Mouse (Mus musculus) liver, embryonic 12.5 days (tissue): ENCODE measurements around the gene Syngap1. TPM values are rescaled to one million over a fixed set of nuclear protein-coding genes. Genes with fewer than 3 reads are reported as not detected.
"Not testable (repeated sequence)": the region's sequence is repeated elsewhere in the genome, so short reads cannot be mapped to it uniquely, and the experiment has no call there.

ENCODE experiments used
- ATAC-seq: fragments of 200-750 bp; cut with Nextera tagmentation; 2 replicates; pipeline ENCODE4 v1.8.0; 2017; ENCODE audit warnings: moderate number of reproducible peaks, mild to moderate bottlenecking, moderate library complexity
- H3K27ac ChIP-seq: fragments of 300-500 bp; sonication (generic); 2 replicates; pipeline ENCODE4 v1.5.1; 2016; ENCODE audit warnings: mild to moderate bottlenecking
- H3K27me3 ChIP-seq: fragments of 300-500 bp; sonication (generic); replicated peaks from 2 replicates; pipeline ENCODE4 v1.6.1; 2016; ENCODE audit warnings: mild to moderate bottlenecking, moderate library complexity
- H3K36me3 ChIP-seq: fragments of 300-500 bp; sonication (generic); 2 replicates; pipeline ENCODE4 v1.6.1; 2016; ENCODE audit warnings: mild to moderate bottlenecking, moderate library complexity
- H3K4me1 ChIP-seq: fragments of 300-500 bp; sonication (generic); 2 replicates; pipeline ENCODE4 v1.6.1; 2016
- H3K4me2 ChIP-seq: fragments of 300-500 bp; sonication (generic); 2 replicates; pipeline ENCODE4 v1.6.1; 2016; ENCODE audit warnings: mild to moderate bottlenecking, moderate library complexity
- H3K4me3 ChIP-seq: fragments of 300-500 bp; sonication (generic); 2 replicates; pipeline ENCODE4 v1.5.1; 2016; ENCODE audit warnings: mild to moderate bottlenecking, moderate library complexity
- H3K9ac ChIP-seq: fragments of 300-500 bp; sonication (generic); 2 replicates; pipeline ENCODE4 v1.6.1; 2016; ENCODE audit warnings: mild to moderate bottlenecking, moderate library complexity
- H3K9me3 ChIP-seq: fragments of 300-500 bp; sonication (generic); replicated peaks from 2 replicates; pipeline ENCODE4 v1.6.1; 2016; ENCODE audit warnings: mild to moderate bottlenecking, moderate library complexity
- WGBS: fragments of 180-500 bp; shearing (Covaris S2); methylation state at CpG from one replicate; pipeline ENCODE4 v1.1.7; 2016; ENCODE audit not compliant: insufficient replicate concordance; 5-methylcytosine and 5-hydroxymethylcytosine counted together
- polyA plus RNA-seq: library from polyadenylated mRNA; unstranded; fragments of >200 nt; fragmentation: Nextera tagmentation; extraction: Ambion mirVana; gene quantifications from 2 replicates; pipeline ENCODE4 v1.2.1, GENCODE M21; 2016

Syngap1 gene
- polyA plus RNA-seq, 1 experiment from 2014 or later = 0.29 TPM

GRCm38 (mm10) chr17:26961572-26962240 is 20.7 kb downstream of the Syngap1 start:
- 88% methylated on average over 21 of the region's 21 CpGs for WGBS
- H3K9ac ChIP-seq = no peak overlapping the region
- H3K27ac ChIP-seq = no peak overlapping the region
- H3K4me1 ChIP-seq = peaks cover 41% of the 10 kb centered on the region
- ATAC-seq = no peak
- no peak overlapping the region for H3K4me3 ChIP-seq
- peaks cover 60% of the 10 kb centered on the region for H3K36me3 ChIP-seq
- no peaks in the 10 kb centered on the region for H3K27me3 ChIP-seq
- no peak overlapping the region for H3K4me2 ChIP-seq
- H3K9me3 ChIP-seq = no peaks in the 10 kb centered on the region

DNA sequence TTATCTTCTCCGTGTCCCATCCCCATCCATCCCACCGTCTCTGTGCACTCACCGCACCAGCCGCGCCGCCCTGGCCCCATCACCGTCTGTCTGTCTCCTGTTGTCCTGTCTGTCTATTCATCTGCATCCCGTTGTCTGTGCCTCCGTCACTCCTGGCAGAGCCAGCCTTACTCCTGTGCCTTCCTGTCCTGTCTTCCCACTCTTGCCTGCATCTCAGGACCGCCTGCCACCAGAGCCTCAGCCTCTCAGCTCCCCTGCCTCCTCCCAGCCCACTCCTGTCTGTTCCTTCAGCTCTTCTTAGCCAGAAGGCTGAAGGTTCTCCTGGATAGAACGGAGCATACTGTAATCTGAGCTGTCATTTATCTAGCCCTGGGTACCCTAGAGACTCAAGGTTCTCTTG is 25.9 kb downstream of the Syngap1 start:
- no peak for ATAC-seq
- no peaks in the 10 kb centered on the region for H3K27me3 ChIP-seq
- H3K4me1 ChIP-seq = peaks cover 18% of the 10 kb centered on the region
- H3K4me3 ChIP-seq = no peak overlapping the region
- peaks cover 40% of the 10 kb centered on the region for H3K36me3 ChIP-seq
- no peak overlapping the region for H3K4me2 ChIP-seq
- H3K9me3 ChIP-seq = no peaks in the 10 kb centered on the region
- 83% methylated on average over 11 of the region's 11 CpGs for WGBS
- no peak overlapping the region for H3K9ac ChIP-seq
- H3K27ac ChIP-seq = no peak overlapping the region

GRCm38 (mm10) chr17:26967477-26967876 is 26.4 kb downstream of the Syngap1 start:
- 84% methylated on average over 6 of the region's 6 CpGs for WGBS
- Histone ChIP-seq H3K4me1 (peaks cover 23% of the 10 kb centered on the region), H3K4me3 (no peak overlapping the region), H3K27ac (no peak overlapping the region), H3K27me3 (no peaks in the 10 kb centered on the region), H3K9ac (no peak overlapping the region), H3K4me2 (no peak overlapping the region), H3K9me3 (no peaks in the 10 kb centered on the region), H3K36me3 (peaks cover 35% of the 10 kb centered on the region)
- no peak for ATAC-seq

- Histone ChIP-seq H3K9me3 (no peaks in the 10 kb centered on the region), H3K4me2 (no peak overlapping the region), H3K4me3 (no peak overlapping the region), H3K27me3 (no peaks in the 10 kb centered on the region), H3K27ac (no peak overlapping the region), H3K9ac (no peak overlapping the region), H3K36me3 (peaks cover 28% of the 10 kb centered on the region), H3K4me1 (peaks cover 25% of the 10 kb centered on the region)
- WGBS = 79% methylated on average over 6 of the region's 6 CpGs
- ATAC-seq = no peak
Measured at GRCm38 (mm10) chr17:26968200-26968611, 27.2 kb downstream of the Syngap1 start.

GRCm38 (mm10) chr17:26969257-26969656 is 28.2 kb downstream of the Syngap1 start:
- H3K4me2 ChIP-seq = no peak overlapping the region
- H3K27ac ChIP-seq = no peak overlapping the region
- peaks cover 35% of the 10 kb centered on the region for H3K4me1 ChIP-seq
- H3K36me3 ChIP-seq = peaks cover 25% of the 10 kb centered on the region
- no peak overlapping the region for H3K4me3 ChIP-seq
- no peak overlapping the region for H3K9ac ChIP-seq
- H3K9me3 ChIP-seq = no peaks in the 10 kb centered on the region
- no peak for ATAC-seq
- WGBS = 81% methylated on average over 6 of the region's 6 CpGs
- H3K27me3 ChIP-seq = no peaks in the 10 kb centered on the region

DNA sequence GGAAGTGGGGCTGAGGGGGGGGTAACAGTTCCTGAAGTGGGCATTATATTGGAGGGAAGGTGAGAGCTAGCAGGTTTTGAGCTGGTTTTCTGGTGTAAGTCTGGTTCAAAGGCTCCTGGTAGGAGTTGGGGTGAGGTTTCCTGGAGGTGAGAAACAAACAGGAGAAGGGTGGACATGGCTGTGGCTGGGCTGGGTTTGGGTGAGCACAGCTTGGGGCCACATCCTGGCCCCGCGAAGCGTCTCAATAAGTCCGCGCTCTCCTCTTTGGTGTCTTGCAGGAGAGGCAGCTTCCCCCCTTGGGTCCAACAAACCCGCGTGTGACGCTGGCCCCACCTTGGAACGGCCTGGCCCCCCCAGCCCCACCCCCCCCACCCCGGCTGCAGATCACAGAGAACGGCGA is 29.2 kb downstream of the Syngap1 start:
- no peak for ATAC-seq
- Histone ChIP-seq H3K4me3 (no peak overlapping the region), H3K36me3 (peaks cover 30% of the 10 kb centered on the region), H3K4me1 (peaks cover 45% of the 10 kb centered on the region), H3K9me3 (no peaks in the 10 kb centered on the region), H3K9ac (no peak overlapping the region), H3K27ac (no peak overlapping the region), H3K27me3 (no peaks in the 10 kb centered on the region), H3K4me2 (no peak overlapping the region)
- WGBS = 44% methylated on average over 12 of the region's 12 CpGs

- Histone ChIP-seq H3K9ac (peak overlapping the region; percentile 88), H3K4me1 (peaks cover 55% of the 10 kb centered on the region), H3K4me2 (peak overlapping the region; percentile 97), H3K36me3 (peaks cover 35% of the 10 kb centered on the region), H3K27ac (peak overlapping the region; percentile 87; the same call in 1 of the 2 replicates), H3K27me3 (no peaks in the 10 kb centered on the region), H3K4me3 (peak overlapping the region; percentile 84), H3K9me3 (no peaks in the 10 kb centered on the region)
- 66% methylated on average over 7 of the region's 8 CpGs for WGBS
- no peak for ATAC-seq
Measured at GRCm38 (mm10) chr17:26971247-26971905, 30.3 kb downstream of the Syngap1 start.

DNA sequence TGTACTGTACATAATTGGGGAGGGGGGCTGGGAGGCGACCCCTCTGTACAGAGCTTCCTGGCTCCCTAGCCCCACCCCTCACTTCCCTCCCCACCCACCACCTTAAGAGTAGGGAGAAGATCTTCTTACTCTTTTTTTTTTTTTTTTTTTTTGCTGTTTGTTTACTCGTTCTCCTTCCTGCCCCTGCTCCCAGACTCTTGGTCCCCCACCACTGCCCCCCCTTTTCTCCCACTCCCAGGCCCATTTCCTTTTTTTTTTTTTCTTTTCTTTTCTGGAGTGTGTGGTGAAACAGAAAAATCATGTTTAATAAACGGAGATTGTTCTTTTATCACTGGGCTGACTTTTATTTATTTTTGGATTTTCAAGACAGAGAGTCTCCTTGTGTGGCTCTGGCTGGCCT is 31.1 kb downstream of the Syngap1 start:
- no peaks in the 10 kb centered on the region for H3K9me3 ChIP-seq
- peaks cover 35% of the 10 kb centered on the region for H3K36me3 ChIP-seq
- H3K27me3 ChIP-seq = no peaks in the 10 kb centered on the region
- peak overlapping the region; percentile 84 for H3K4me3 ChIP-seq
- H3K4me2 ChIP-seq = peak overlapping the region; percentile 97
- ATAC-seq = no peak
- H3K9ac ChIP-seq = peak overlapping the region; percentile 88
- 2% methylated on average over 3 of the region's 3 CpGs for WGBS
- peak overlapping the region; percentile 87 for H3K27ac ChIP-seq
- H3K4me1 ChIP-seq = peaks cover 55% of the 10 kb centered on the region

GRCm38 (mm10) chr17:26972703-26973574 is 31.9 kb downstream of the Syngap1 start, which contains the start of gene Zbtb9:
Gene Zbtb9 (plus strand): TSS chr17:26973167.
- H3K36me3 ChIP-seq = peaks cover 35% of the 10 kb centered on the region
- WGBS = 2% methylated on average over 73 of the region's 75 CpGs
- peaks cover 55% of the 10 kb centered on the region for H3K4me1 ChIP-seq
- peak within 1 kb of the TSS; percentile 97 for H3K4me2 ChIP-seq
- no peaks in the 10 kb centered on the region for H3K27me3 ChIP-seq
- peak within 1 kb of the TSS; percentile 87 for H3K27ac ChIP-seq
- peak; percentile 99 for ATAC-seq
- H3K9ac ChIP-seq = peak within 1 kb of the TSS; percentile 88
- peak within 1 kb of the TSS; percentile 84 for H3K4me3 ChIP-seq
- H3K9me3 ChIP-seq = no peaks in the 10 kb centered on the region

- Histone ChIP-seq H3K9ac (peak overlapping the region; percentile 84), H3K4me1 (peaks cover 62% of the 10 kb centered on the region), H3K4me2 (peak overlapping the region; percentile 97), H3K9me3 (no peaks in the 10 kb centered on the region), H3K4me3 (peak overlapping the region; percentile 84; the same call in 1 of the 2 replicates), H3K36me3 (peaks cover 47% of the 10 kb centered on the region), H3K27ac (no peak overlapping the region), H3K27me3 (no peaks in the 10 kb centered on the region)
- ATAC-seq = no peak
- 83% methylated on average over 15 of the region's 15 CpGs for WGBS
Measured at GRCm38 (mm10) chr17:26974547-26974946, 33.5 kb downstream of the Syngap1 start.

DNA sequence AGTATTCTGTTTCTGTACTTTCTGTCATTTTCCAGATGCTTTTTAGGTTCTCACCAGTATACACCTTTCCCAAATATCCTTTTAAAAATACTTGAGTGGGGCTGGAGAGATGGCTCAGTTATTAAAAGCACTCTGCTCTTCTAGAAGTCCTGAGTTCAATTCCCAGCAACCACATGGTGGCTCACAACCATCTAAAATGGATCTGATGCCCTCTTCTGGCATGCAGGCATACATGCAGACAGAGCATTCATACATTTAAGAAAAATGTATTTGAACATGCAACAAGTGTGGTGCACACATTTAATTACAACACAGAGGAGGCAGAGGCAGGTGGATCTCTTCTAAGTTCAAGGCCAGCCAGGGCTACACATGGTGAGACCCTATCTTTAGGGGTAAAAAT is 34.4 kb downstream of the Syngap1 start:
- no peaks in the 10 kb centered on the region for H3K27me3 ChIP-seq
- no peak overlapping the region for H3K4me3 ChIP-seq
- 0 out of 2 replicates have a peak overlapping the region, but pooled peaks have one; percentile 17 for H3K4me2 ChIP-seq
- peaks cover 48% of the 10 kb centered on the region for H3K36me3 ChIP-seq
- ATAC-seq = no peak
- H3K4me1 ChIP-seq = peaks cover 60% of the 10 kb centered on the region
- H3K27ac ChIP-seq = no peak overlapping the region
- no peaks in the 10 kb centered on the region for H3K9me3 ChIP-seq
- H3K9ac ChIP-seq = no peak overlapping the region

GRCm38 (mm10) chr17:26977354-26977753 is 36.3 kb downstream of the Syngap1 start:
- not testable (repeated sequence) for H3K4me3 ChIP-seq, H3K27ac ChIP-seq, H3K27me3 ChIP-seq, H3K9ac ChIP-seq, ATAC-seq, H3K9me3 ChIP-seq, H3K4me2 ChIP-seq
- H3K4me1 ChIP-seq = peaks cover 40% of the 10 kb centered on the region
- peaks cover 52% of the 10 kb centered on the region for H3K36me3 ChIP-seq
- WGBS = 82% methylated on average over 6 of the region's 6 CpGs
